Mouse (Mus musculus) embryonic fibroblast, embryonic 13.5 days (primary cell): Measurements from ENCODE around the gene Prox1. TPM values are rescaled to one million over a fixed set of nuclear protein-coding genes. Genes with fewer than 3 reads are reported as not detected.

Source experiments
- H3K27ac ChIP-seq: 2 replicates; pipeline ENCODE4 v1.5.1; 2012; ENCODE audit warnings: low read length, control low read depth, inconsistent platforms; ENCODE audit not compliant: insufficient read depth
- H3K4me1 ChIP-seq: 2 replicates; pipeline ENCODE4 v1.6.1; 2011; ENCODE audit warnings: low read length; ENCODE audit not compliant: control insufficient read depth, insufficient read depth
- H3K4me3 ChIP-seq: 2 replicates; pipeline ENCODE4 v1.5.1; 2011; ENCODE audit warnings: mild to moderate bottlenecking, control low read depth, low read length; ENCODE audit not compliant: insufficient read depth
- CTCF ChIP-seq: IDR thresholded peaks from 2 replicates; pipeline ENCODE4 v1.5.1; 2011; ENCODE audit warnings: mild to moderate bottlenecking, control low read depth, low read length, moderate library complexity, borderline replicate concordance; ENCODE audit not compliant: insufficient read depth
- POLR2A ChIP-seq: IDR thresholded peaks from 2 replicates; pipeline ENCODE4 v1.6.1; 2011; ENCODE audit warnings: low read depth, mild to moderate bottlenecking, control low read depth, low read length, moderate library complexity
- polyA plus RNA-seq: library from polyadenylated mRNA; stranded (reverse); fragments of >200 nt; gene quantifications from 2 replicates; pipeline ENCODE4 v1.2.4, GENCODE M21; 2011; ENCODE audit warnings: low read depth; ENCODE audit not compliant: missing spikeins, insufficient read length

The Prox1 gene
- polyA plus RNA-seq, 1 experiment = 0.23 TPM

DNA sequence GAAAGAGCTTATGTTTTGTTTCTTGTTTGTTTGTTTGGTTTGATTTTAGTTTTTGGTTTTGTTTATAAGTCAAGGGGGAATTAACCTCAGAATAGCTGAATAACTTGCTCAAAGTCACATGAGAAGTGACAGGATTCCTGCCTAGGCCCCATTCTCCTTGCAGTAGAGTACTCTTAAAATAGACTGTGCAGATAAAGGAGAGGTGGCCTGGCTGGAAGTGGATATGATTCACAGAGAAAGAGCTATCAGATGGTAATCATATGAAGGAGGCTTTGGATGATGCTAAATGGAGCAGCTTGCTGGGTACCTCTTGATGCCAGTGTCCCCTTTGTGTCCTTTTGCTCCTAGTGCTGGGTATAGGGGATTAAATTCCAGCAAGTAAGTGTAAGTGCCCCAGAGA, 26.1 kb downstream of the Prox1 start:
- TF ChIP-seq CTCF (no peak), POLR2A (no peak)
- Histone ChIP-seq H3K27ac (no peak overlapping the region), H3K4me3 (no peak overlapping the region), H3K4me1 (no peaks in the 10 kb centered on the region)

DNA sequence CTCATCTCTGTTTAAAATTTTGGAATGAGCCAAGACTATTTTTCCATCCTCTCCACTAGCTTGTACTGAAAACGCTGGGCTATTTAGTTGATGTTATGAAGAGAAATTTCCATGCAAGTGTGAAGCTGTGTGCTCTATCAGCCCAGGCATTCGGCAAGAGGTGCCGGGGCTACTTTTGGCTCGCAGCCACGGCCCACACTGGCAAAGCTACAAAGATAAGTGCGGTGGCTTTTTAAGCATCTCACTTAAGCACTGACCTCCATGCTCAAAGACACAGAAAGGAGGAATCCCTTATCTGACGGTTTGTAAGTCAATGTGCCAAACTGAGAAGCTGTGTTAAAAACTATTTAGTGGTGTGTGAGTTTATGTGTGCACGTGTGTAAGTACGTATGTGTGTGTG, 26.9 kb downstream of the Prox1 start:
- H3K4me3 ChIP-seq = no peak overlapping the region
- H3K27ac ChIP-seq = no peak overlapping the region
- no peaks in the 10 kb centered on the region for H3K4me1 ChIP-seq
- TF ChIP-seq CTCF (no peak), POLR2A (no peak)

DNA sequence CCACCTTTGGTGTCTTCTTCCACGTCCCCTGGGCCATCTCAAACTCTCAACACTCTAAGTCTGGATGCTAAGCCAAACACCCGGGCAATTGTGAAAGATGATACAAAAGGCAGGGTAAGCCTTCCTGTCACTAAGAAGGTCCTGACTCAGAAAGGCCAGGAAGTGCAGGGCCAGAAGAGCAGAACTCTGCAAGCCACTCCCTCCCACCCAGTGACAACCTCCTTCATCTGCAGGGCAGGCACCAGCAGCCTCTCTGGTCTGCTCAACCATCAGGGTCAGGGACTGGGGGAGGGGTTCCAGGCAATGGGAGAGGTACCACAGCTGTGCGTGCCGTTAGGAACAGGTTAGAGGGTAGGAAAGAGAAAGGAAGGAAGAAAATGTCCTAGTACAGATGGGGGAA, 27.9 kb downstream of the Prox1 start:
- Histone ChIP-seq H3K4me3 (no peak overlapping the region), H3K4me1 (no peaks in the 10 kb centered on the region), H3K27ac (no peak overlapping the region)
- TF ChIP-seq CTCF = no peak
- TF ChIP-seq POLR2A = no peak

DNA sequence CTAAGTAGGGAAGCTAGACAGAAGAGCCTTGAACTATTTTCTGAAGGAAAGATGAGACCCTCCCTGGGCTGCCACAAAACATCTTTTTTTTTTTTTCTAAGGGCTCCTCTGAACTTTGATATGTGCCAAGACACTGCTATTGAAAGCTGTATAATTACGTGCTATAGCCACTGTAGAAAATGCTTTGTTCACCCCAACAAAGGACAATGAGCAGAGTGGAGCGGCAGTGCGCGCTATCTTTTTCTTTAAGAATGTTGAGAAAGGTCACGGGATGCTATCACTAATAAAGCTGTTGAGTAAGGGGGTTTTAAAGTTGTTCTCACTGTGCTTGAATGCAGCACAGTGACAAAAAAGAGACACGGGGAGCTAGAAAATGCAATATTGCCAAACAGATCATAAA, 30.0 kb downstream of the Prox1 start:
- TF ChIP-seq CTCF (no peak), POLR2A (no peak)
- H3K4me3 ChIP-seq = no peak overlapping the region
- no peaks in the 10 kb centered on the region for H3K4me1 ChIP-seq
- no peak overlapping the region for H3K27ac ChIP-seq

DNA sequence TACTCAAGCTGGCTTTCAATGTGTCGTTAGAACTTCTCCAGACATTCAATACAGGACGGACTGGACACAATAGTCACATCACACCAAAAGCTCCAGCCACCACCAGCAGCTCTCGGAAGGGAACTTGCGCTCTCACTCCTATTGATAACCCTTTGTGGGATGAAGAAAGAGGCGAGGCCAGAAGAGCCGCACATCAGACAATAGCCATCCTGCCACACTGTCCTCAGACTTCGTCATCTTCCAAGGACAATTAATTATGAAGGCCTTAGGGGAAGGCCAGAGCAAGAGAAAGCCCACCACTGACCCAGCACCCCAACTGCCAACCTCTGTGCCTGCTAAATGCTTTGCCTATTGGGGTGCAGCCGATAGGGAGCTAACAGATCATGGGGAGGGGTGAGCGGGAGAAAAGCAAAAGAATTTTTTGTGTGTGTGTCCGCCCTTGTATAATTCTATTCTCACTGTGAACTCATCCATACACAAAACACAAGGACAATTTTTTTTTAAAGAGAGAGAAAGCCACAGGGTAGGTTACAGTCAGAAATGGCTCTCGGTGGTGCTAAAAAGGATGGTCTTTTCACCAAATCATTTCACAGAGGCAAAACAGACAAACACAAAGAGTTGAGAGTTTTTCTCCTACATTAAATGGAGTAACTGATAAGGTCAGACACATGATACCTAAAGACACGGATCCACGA, 30.7 kb downstream of the Prox1 start:
- H3K4me3 ChIP-seq = no peak overlapping the region
- no peak overlapping the region for H3K27ac ChIP-seq
- TF ChIP-seq CTCF (no peak), POLR2A (no peak)
- H3K4me1 ChIP-seq = no peaks in the 10 kb centered on the region

DNA sequence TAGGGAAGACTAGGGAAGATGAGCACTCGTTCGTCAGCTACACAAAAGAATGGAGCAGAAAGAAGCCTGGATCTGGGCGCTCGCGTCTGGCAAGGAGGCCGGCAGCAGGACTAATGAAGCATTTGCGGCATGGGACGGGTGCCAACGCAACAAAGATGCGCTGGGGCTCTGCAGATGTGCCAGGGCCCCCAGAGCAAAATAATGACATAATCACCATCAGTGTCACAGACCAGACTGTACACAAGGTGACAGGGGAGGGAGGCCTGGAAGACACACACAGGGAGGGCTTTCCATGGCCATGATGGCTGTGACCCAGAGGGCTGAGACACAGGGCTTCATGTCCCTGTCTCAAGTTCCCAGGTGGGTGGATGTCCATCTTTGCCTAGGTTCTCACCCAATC, 32.6 kb downstream of the Prox1 start:
- Histone ChIP-seq H3K4me1 (no peaks in the 10 kb centered on the region), H3K27ac (no peak overlapping the region), H3K4me3 (no peak overlapping the region)
- no peak for TF ChIP-seq POLR2A
- no peak for TF ChIP-seq CTCF

DNA sequence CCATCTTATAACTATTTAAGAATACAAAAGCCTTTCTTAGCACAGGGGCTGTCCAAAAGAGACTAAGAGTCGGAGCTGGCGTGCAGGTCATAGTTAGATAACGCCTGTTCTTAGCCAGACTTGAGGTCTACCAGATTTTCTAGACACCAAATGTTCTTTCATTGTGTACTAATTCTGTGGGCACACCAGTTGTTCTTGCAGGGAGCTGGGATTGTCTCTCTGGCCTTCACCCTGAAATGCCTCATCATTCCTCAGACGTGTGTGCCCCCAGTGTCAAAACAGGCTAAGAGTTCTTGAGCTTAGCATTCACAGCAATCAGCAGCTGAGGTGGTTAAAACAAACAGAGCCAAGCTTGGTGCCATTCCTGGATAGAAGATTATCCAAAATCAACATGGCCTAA, 37.6 kb downstream of the Prox1 start:
- Histone ChIP-seq H3K27ac (no peak overlapping the region), H3K4me1 (no peaks in the 10 kb centered on the region), H3K4me3 (no peak overlapping the region)
- no peak for TF ChIP-seq CTCF
- no peak for TF ChIP-seq POLR2A

DNA sequence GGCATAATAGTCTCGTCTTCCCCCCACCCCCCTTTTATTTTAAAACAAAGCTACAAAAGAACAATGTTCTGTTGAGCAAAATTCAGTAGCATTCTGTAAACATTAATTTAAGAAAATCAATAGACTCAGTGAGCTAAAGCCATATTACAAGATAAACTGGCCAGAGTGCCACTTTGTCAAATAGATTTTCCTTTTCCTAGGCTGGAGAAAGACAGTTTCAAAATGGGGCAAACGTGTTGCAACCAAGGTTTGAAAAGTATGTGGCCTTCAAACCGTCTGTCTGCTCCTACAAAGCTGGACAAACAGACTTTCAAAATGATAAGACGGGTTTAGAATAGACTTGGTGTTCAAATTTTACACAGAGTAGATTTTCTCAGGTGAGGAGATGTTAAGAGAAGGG, 39.6 kb downstream of the Prox1 start:
- no peak for TF ChIP-seq POLR2A
- no peak for TF ChIP-seq CTCF
- no peaks in the 10 kb centered on the region for H3K4me1 ChIP-seq
- no peak overlapping the region for H3K27ac ChIP-seq
- no peak overlapping the region for H3K4me3 ChIP-seq

DNA sequence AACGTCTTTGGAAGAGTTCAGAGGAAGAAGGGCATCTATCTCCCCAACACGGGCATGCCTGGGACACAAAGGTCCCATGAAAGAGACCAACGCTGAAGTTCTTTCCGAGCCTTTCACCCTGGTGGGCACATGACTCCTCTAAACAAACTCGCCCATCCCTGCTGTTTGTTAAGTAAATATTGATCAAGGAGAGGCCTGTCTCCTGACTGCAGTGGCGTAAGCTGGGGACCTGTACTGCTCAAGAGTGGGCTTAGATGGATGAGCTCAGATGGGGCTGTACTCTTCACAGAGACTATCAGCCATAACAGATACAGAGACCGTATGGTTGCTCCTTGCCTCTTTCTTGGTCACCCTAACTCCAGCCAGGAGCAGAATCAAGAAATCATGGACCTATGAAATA, 41.0 kb downstream of the Prox1 start:
- Histone ChIP-seq H3K4me1 (no peaks in the 10 kb centered on the region), H3K4me3 (no peak overlapping the region), H3K27ac (no peak overlapping the region)
- no peak for TF ChIP-seq CTCF
- no peak for TF ChIP-seq POLR2A

DNA sequence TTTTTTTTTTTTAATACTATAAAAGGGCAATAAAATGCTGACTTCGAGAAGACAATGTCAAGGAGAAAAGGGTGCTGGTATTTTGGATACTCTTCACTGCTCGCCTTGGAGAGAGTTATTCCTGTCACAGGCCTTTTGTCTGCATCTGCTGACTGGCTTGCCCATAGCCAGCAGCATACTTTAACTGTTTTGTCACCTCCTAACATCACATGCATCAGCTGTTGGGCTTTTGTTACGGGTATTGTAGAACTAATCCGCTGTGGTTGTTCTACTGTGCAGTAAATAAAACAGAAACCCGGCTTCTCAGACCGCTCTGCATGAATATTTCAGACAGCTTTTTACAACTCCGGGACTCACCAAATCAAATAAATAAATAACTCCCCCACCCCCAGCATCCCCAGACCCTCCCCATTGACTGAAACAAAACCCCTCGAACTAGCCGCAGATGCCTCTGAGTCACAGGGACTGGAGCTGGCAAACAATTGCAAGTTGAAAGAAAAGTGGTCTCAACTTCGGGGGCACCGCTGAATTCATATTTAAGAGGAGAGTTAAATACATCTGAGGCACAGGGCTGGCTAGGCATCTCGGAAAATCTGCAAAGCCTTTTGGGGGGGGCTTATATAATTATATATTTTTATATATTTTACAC, 41.7 kb downstream of the Prox1 start:
- no peaks in the 10 kb centered on the region for H3K4me1 ChIP-seq
- H3K4me3 ChIP-seq = no peak overlapping the region
- H3K27ac ChIP-seq = no peak overlapping the region
- TF ChIP-seq CTCF = no peak
- no peak for TF ChIP-seq POLR2A
